Mouse (Mus musculus) hindbrain, embryonic 13.5 days (tissue): ENCODE data around the gene Tas2r135. TPM values are rescaled to one million over a fixed set of nuclear protein-coding genes. Genes with fewer than 3 reads are reported as not detected.

ENCODE experiments used
- ATAC-seq: fragments of 200-750 bp; cut with Nextera tagmentation; 2 replicates; pipeline ENCODE4 v1.8.0; 2017; ENCODE audit warnings: moderate TSS enrichment; ENCODE audit not compliant: low FRiP score
- H3K27ac ChIP-seq: fragments of 300-500 bp; sonication (generic); 2 replicates; pipeline ENCODE4 v1.5.1; 2015; ENCODE audit warnings: inconsistent platforms, mild to moderate bottlenecking, moderate library complexity
- H3K27me3 ChIP-seq: fragments of 300-500 bp; sonication (generic); 2 replicates; pipeline ENCODE4 v1.6.1; 2015; ENCODE audit warnings: mild to moderate bottlenecking, inconsistent platforms
- H3K36me3 ChIP-seq: fragments of 300-500 bp; sonication (generic); 2 replicates; pipeline ENCODE4 v1.6.1; 2015; ENCODE audit warnings: mild to moderate bottlenecking, inconsistent platforms
- H3K4me1 ChIP-seq: fragments of 300-500 bp; sonication (generic); replicated peaks from 2 replicates; pipeline ENCODE4 v1.6.1; 2015; ENCODE audit warnings: inconsistent platforms
- H3K4me2 ChIP-seq: fragments of 300-500 bp; sonication (generic); 2 replicates; pipeline ENCODE4 v1.6.1; 2015; ENCODE audit warnings: inconsistent platforms, mild to moderate bottlenecking, moderate library complexity
- H3K4me3 ChIP-seq: fragments of 300-500 bp; sonication (generic); 2 replicates; pipeline ENCODE4 v1.5.1; 2015; ENCODE audit warnings: mild to moderate bottlenecking, inconsistent platforms
- H3K9ac ChIP-seq: fragments of 300-500 bp; sonication (generic); 2 replicates; pipeline ENCODE4 v1.6.1; 2015; ENCODE audit warnings: mild to moderate bottlenecking, inconsistent platforms
- H3K9me3 ChIP-seq: fragments of 300-500 bp; sonication (generic); 2 replicates; pipeline ENCODE4 v1.6.1; 2016; ENCODE audit warnings: inconsistent platforms
- WGBS: fragments of 180-500 bp; shearing (Covaris S2); methylation state at CpG from one replicate; pipeline ENCODE4 v1.1.7; 2015; 5-methylcytosine and 5-hydroxymethylcytosine counted together
- polyA plus RNA-seq: library from polyadenylated mRNA; unstranded; fragments of >200 nt; fragmentation: Nextera tagmentation; extraction: Ambion mirVana; gene quantifications from 2 replicates; pipeline ENCODE4 v1.2.1, GENCODE M21; 2015

Tas2r135 gene
- polyA plus RNA-seq, result not detected in 2 replicates

DNA sequence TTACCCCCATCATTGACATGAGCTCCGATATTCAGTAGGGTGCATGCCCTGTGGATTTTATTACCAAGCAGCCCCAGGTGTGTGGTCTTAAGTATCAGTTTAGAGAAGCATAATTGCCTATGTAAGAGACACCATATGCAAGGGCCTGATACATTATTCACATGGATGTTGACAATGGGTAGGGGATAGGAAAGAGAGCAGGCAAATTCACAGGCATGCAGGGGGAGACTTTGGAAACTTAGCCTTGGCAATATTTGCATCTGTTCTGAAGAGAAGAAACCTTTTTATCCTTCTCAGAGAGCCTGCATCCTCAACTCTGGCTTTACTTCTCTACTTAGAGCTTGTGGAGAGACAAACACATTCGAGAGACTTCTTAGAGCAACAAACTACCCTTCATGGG lies at the start of gene Tas2r135:
TSS of gene Tas2r135 (plus strand) at position 301 of the 400 bp plus-strand sequence.
- Histone ChIP-seq H3K9me3 (no peaks in the 10 kb centered on the region), H3K9ac (no peak within 1 kb of the TSS), H3K4me3 (no peak within 1 kb of the TSS), H3K36me3 (no peaks in the 10 kb centered on the region), H3K4me2 (no peak within 1 kb of the TSS), H3K27me3 (no peaks in the 10 kb centered on the region), H3K4me1 (no peaks in the 10 kb centered on the region), H3K27ac (no peak within 1 kb of the TSS)
- WGBS, result 89% methylated on average over 2 of the region's 2 CpGs
- no peak for ATAC-seq

- peaks cover 39% of the 10 kb centered on the region for H3K4me1 ChIP-seq
- H3K36me3 ChIP-seq, result peaks cover 72% of the 10 kb centered on the region
- H3K4me2 ChIP-seq, result no peak overlapping the region
- ATAC-seq, result no peak
- H3K9ac ChIP-seq, result no peak overlapping the region
- H3K27me3 ChIP-seq, result no peaks in the 10 kb centered on the region
- no peak overlapping the region for H3K4me3 ChIP-seq
- WGBS, result 98% methylated on average over 13 of the region's 13 CpGs
- H3K9me3 ChIP-seq, result no peaks in the 10 kb centered on the region
- H3K27ac ChIP-seq, result no peak overlapping the region
These were observed 49.2 kb upstream of the Tas2r135 start for GRCm38 (mm10) chr6:42355794-42356600.

DNA sequence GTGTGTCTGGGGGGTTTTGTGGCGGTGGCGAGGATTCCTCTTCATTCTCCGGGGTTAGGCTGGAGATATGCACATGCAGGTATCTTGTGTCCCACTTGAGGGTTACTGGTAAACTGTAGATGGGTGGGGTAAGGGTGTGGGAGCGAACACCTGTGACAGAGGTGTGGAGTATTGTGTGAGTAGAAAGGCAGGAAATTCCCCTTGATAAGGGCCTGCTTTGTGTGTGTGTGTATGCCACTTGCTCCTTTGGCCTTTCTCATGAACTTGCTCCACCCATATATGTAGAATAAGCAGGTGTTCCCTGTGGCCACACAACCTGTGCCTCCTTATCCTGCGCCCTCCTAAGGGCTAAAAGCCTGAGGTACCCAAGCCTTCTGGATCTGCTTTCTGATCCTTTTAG lies 48.3 kb upstream of the Tas2r135 start:
- Histone ChIP-seq H3K9ac (no peak overlapping the region), H3K4me2 (no peak overlapping the region), H3K27ac (no peak overlapping the region), H3K27me3 (no peaks in the 10 kb centered on the region), H3K9me3 (no peaks in the 10 kb centered on the region), H3K36me3 (peaks cover 67% of the 10 kb centered on the region), H3K4me1 (peaks cover 30% of the 10 kb centered on the region), H3K4me3 (no peak overlapping the region)
- WGBS, result 96% methylated on average over 5 of the region's 5 CpGs
- no peak for ATAC-seq

- Histone ChIP-seq H3K27ac (no peak overlapping the region), H3K27me3 (no peaks in the 10 kb centered on the region), H3K36me3 (peaks cover 66% of the 10 kb centered on the region), H3K4me2 (no peak overlapping the region), H3K4me3 (no peak overlapping the region), H3K9ac (no peak overlapping the region), H3K9me3 (no peaks in the 10 kb centered on the region), H3K4me1 (peaks cover 22% of the 10 kb centered on the region)
- 60% methylated on average over 6 of the region's 6 CpGs for WGBS
- no peak for ATAC-seq
These were observed 47.3 kb upstream of the Tas2r135 start for GRCm38 (mm10) chr6:42357901-42358300.

DNA sequence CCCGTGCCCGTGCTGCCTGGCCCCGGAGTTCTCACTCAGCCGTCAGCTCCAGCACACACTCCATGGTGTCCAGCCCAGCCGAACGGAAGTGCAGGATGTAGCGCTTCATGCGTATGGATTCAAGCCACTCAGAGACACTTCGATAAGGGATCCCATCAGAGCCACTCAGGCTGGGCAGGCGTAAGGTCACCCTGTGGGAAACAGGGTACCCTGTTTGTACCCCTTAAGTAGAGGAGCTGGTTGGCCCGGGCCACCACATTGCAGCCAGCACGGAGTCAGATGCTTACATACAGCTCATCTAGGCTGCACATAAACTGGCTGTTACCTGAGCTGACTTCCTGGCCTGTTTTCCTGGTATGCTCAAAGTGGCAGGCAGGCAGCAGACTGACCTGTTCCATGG lies 46.3 kb upstream of the Tas2r135 start:
- WGBS, result 91% methylated on average over 12 of the region's 12 CpGs
- H3K4me1 ChIP-seq, result peaks cover 12% of the 10 kb centered on the region
- no peak for ATAC-seq
- peaks cover 61% of the 10 kb centered on the region for H3K36me3 ChIP-seq
- no peak overlapping the region for H3K4me3 ChIP-seq
- H3K27ac ChIP-seq, result no peak overlapping the region
- H3K9ac ChIP-seq, result no peak overlapping the region
- no peak overlapping the region for H3K4me2 ChIP-seq
- H3K9me3 ChIP-seq, result no peaks in the 10 kb centered on the region
- H3K27me3 ChIP-seq, result no peaks in the 10 kb centered on the region

DNA sequence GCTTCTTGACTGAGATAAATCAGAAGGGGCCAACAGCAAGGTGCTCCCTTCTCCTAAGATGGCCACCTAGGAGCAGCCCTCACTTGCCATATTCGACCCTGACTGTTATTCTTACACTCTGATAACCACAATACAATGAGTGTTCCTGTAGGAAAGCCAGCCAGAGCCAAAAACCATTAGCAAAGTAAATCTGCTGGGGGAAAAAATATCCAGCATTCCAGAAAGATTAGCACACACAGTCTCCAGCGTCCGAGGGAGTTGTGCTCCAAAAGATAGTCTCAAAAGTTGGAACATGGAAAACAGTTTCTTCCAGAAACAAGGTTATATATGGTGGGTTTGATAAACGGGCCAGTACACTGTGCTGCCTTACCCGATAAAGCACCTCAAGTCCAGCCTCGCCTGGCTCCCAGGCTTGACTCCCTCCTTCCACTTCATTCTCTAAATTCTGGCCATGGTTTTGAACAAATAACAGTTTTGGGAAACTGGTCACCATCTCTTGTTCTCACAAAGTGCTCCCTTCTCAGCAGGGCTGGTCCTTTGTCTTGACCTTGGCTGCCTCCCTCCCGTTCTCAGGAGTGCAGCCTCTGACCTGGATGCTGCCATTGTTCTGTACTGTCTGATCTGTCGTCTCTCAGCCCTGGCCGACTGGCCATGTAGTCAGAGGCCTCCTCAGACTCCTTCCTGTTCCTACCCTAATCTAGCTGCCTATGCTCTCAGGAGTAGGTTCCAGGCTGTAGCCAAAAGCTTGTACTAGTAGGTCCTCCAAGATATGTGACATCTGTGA lies 45.7 kb upstream of the Tas2r135 start:
- Histone ChIP-seq H3K4me3 (no peak overlapping the region), H3K9me3 (no peaks in the 10 kb centered on the region), H3K4me1 (peaks cover 5% of the 10 kb centered on the region), H3K27ac (no peak overlapping the region), H3K27me3 (no peaks in the 10 kb centered on the region), H3K36me3 (peaks cover 60% of the 10 kb centered on the region), H3K9ac (no peak overlapping the region), H3K4me2 (no peak overlapping the region)
- WGBS, result 76% methylated on average over 9 of the region's 9 CpGs
- no peak for ATAC-seq

GRCm38 (mm10) chr6:42360231-42360840 lies 44.9 kb upstream of the Tas2r135 start:
- no peaks in the 10 kb centered on the region for H3K27me3 ChIP-seq
- H3K27ac ChIP-seq, result no peak overlapping the region
- no peak overlapping the region for H3K4me3 ChIP-seq
- H3K9me3 ChIP-seq, result no peaks in the 10 kb centered on the region
- 92% methylated on average over 6 of the region's 6 CpGs for WGBS
- peaks cover 53% of the 10 kb centered on the region for H3K36me3 ChIP-seq
- ATAC-seq, result no peak
- no peak overlapping the region for H3K4me2 ChIP-seq
- H3K4me1 ChIP-seq, result no peaks in the 10 kb centered on the region
- H3K9ac ChIP-seq, result no peak overlapping the region

- no peaks in the 10 kb centered on the region for H3K9me3 ChIP-seq
- no peak overlapping the region for H3K4me2 ChIP-seq
- no peak overlapping the region for H3K9ac ChIP-seq
- H3K4me3 ChIP-seq, result no peak overlapping the region
- no peaks in the 10 kb centered on the region for H3K4me1 ChIP-seq
- no peak for ATAC-seq
- H3K27ac ChIP-seq, result no peak overlapping the region
- H3K36me3 ChIP-seq, result peaks cover 43% of the 10 kb centered on the region
- H3K27me3 ChIP-seq, result no peaks in the 10 kb centered on the region
- 93% methylated on average over 13 of the region's 13 CpGs for WGBS
These were observed 44.0 kb upstream of the Tas2r135 start for GRCm38 (mm10) chr6:42361041-42361895.

GRCm38 (mm10) chr6:42362074-42362473 lies 43.2 kb upstream of the Tas2r135 start:
- WGBS, result 71% methylated on average over 1 of the region's 1 CpGs
- Histone ChIP-seq H3K4me1 (no peaks in the 10 kb centered on the region), H3K36me3 (peaks cover 35% of the 10 kb centered on the region), H3K27ac (no peak overlapping the region), H3K9me3 (no peaks in the 10 kb centered on the region), H3K4me3 (no peak overlapping the region), H3K4me2 (no peak overlapping the region), H3K9ac (no peak overlapping the region), H3K27me3 (no peaks in the 10 kb centered on the region)
- ATAC-seq, result no peak

DNA sequence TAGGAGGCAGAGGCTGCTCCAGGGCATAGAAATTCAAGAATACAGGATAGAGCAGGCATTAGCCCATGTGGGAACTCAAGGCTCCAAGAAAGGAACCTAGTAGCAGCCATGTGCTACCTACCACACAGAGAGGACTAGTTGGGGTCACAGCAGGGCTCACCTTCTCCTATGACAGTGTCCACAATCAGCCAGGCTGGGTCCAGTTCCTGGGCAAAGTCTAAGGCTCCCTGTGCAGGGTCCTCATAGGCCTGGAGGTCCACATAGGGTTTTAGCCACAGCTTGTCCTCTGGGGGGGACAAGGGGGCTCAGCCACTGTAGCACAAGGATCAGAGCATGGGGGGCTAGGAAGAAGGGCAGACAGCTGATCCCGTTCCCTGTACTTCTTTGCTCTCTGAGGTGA lies 42.7 kb upstream of the Tas2r135 start:
- no peaks in the 10 kb centered on the region for H3K9me3 ChIP-seq
- WGBS, result 75% methylated on average over 1 of the region's 1 CpGs
- no peak for ATAC-seq

DNA sequence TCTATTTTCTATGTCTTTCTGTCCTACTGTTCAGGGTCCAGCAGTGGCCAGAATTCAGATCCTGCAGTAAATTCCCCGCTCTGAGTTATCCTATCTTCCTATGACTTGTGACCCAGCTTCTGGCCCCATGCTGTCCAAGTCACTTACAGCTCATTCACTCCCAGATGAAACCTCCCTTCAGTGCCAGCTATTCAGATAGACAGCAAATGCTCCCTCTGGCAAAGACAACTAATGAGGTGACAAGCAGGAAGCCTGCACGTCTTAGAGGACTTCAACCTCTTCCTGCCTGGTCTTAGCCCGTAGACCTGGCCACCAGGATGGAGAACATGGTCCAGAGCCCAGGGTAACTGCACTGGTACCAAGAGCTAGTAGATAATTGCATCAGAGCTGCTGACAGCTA lies 42.3 kb upstream of the Tas2r135 start:
- 0 out of 2 replicates have a peak, but pooled peaks have one; percentile 14 for ATAC-seq
- Histone ChIP-seq H3K9me3 (no peaks in the 10 kb centered on the region), H3K4me2 (no peak overlapping the region), H3K4me3 (no peak overlapping the region), H3K36me3 (peaks cover 26% of the 10 kb centered on the region), H3K4me1 (no peaks in the 10 kb centered on the region), H3K27ac (no peak overlapping the region), H3K27me3 (no peaks in the 10 kb centered on the region), H3K9ac (no peak overlapping the region)
- 63% methylated on average over 3 of the region's 3 CpGs for WGBS

More for the DNA sequence above, 42.7 kb upstream of the Tas2r135 start:
- Histone ChIP-seq H3K4me1 (no peaks in the 10 kb centered on the region), H3K27me3 (no peaks in the 10 kb centered on the region), H3K27ac (no peak overlapping the region), H3K9ac (no peak overlapping the region), H3K4me2 (no peak overlapping the region), H3K4me3 (no peak overlapping the region), H3K36me3 (peaks cover 31% of the 10 kb centered on the region)

DNA sequence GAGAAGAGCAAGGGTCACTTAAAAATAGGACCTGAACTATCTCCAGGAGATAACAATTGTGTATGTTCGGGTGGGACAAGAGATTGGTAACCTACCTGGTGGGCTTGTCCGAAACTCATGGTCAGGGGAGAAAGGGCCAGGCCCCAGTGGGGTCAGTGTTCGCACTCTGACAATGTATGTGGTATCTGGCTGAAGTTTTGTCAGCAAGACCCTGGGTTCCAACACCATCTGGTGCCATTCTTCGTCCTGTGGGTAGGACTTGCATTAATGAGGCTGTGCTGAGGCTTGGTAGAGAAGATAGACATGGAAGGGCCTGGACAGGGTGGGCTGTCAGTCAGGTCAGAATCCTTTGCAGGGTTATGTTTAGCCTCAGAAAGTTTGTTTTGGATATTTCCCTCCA lies 41.2 kb upstream of the Tas2r135 start:
- no peaks in the 10 kb centered on the region for H3K4me1 ChIP-seq
- no peak overlapping the region for H3K4me3 ChIP-seq
- no peaks in the 10 kb centered on the region for H3K27me3 ChIP-seq
- no peak overlapping the region for H3K9ac ChIP-seq
- no peak overlapping the region for H3K27ac ChIP-seq
- no peaks in the 10 kb centered on the region for H3K9me3 ChIP-seq
- H3K4me2 ChIP-seq, result no peak overlapping the region
- WGBS, result 88% methylated on average over 4 of the region's 4 CpGs
- ATAC-seq, result no peak
- H3K36me3 ChIP-seq, result peaks cover 15% of the 10 kb centered on the region
